9 mouse cellular contexts compared by ENCODE assay signal in the genomic region with DNA sequence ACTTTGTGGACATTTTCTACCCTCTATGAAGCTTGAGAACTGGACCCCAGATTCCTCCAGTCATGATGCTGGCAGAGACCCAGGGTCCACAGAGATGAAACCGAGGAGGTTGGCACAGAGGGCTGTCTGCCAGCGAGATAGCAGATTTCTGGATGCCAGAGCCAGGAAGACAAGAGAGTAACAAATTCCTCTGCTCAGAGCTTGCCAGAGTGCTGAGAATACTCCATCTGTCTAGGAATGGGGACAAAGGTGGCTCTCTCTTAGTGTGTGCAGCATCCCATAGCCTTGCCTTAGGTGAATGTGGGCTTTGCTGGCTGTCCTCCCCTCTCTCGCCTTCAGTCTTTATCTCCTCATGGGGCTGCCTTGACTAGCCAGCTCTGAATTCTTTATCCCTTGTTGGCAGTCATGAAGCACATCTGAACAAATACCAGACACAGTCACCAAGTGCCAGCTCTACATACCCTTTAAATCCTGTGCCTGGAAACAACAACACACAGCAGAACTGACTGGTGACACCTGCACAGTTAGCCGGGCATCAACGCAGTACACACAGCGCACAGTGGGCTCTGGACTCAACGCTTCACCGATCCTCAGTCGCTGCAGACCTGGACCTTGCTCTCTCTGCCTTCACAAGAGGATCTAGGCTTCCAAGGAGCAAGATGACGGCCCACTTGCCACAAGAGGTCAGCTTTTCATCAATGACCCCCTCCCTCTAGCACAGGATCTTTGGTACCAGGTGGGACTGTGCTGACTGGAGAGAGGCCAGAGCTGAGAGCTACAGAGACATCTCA. TPM values are rescaled to one million over a fixed set of nuclear protein-coding genes. Genes with fewer than 3 reads are reported as not detected.
DNase-seq lines count a peak whose midpoint lies in the region; ATAC-seq and TF ChIP-seq lines count a peak whose summit lies in the region.
"Had no signal": no experiment of that assay in that cellular context is flagged by ENCODE, and none has a peak within 500 bp of the region (broad histone marks: within the 10 kb centered on the region; RNA-seq: fewer than 3 reads in every experiment).

A gene (plus strand): TSS at position 260 of the 791 bp plus-strand sequence.

- H3K9ac ChIP-seq in liver, postnatal 0 days (replicated peaks) = no peak within 1 kb of the TSS
- no peak within 1 kb of the TSS for H3K9ac ChIP-seq in neural tube, embryonic 15.5 days (replicated peaks)
- H3K9ac ChIP-seq: liver, embryonic 15.5 days had no signal

- TF ChIP-seq CTCF in gastrocnemius, adult 2 months (IDR thresholded peaks at IDR 0.05) = no peak
- TF ChIP-seq CTCF in liver, postnatal 0 days (IDR thresholded peaks at IDR 0.05; ENCODE audit: low read depth) = no peak

- H3K27me3 ChIP-seq in heart, embryonic 10.5 days (ENCODE audit: insufficient read depth, poor library complexity, severe bottlenecking) = no peaks in the 10 kb centered on the region
- peaks cover 2% of the 10 kb centered on the region; the same call in 1 of the 2 replicates for H3K27me3 ChIP-seq in liver, postnatal 0 days (ENCODE audit: insufficient read depth, low read length)
- no peaks in the 10 kb centered on the region for H3K27me3 ChIP-seq in neural tube, embryonic 15.5 days (replicated peaks)
- H3K27me3 ChIP-seq: liver, embryonic 15.5 days had no signal

- H3K4me2 ChIP-seq in liver, postnatal 0 days (ENCODE audit: low read depth, low read length) = no peak within 1 kb of the TSS
- no peak within 1 kb of the TSS for H3K4me2 ChIP-seq in neural tube, embryonic 15.5 days
- H3K4me2 ChIP-seq: liver, embryonic 15.5 days had no signal

- DNase-seq in adipocyte (ENCODE audit: low spot score) = peak; percentile 40
- peak; percentile 63 for DNase-seq in adrenal gland, postnatal 25 days
- DNase-seq in heart, embryonic 10.5 days (ENCODE audit: low spot score) = peak; percentile 69
- peak; percentile 37 to 45 for DNase-seq in layer of hippocampus, adult 8-10 months (ENCODE audit: low spot score in 2 of 2)
- DNase-seq in gastrocnemius, adult 2 months = no peak
- DNase-seq in liver, postnatal 0 days = no peak

- H3K9me3 ChIP-seq in heart, embryonic 10.5 days = no peaks in the 10 kb centered on the region
- no peaks in the 10 kb centered on the region for H3K9me3 ChIP-seq in liver, postnatal 0 days (ENCODE audit: low read length)
- H3K9me3 ChIP-seq in neural tube, embryonic 15.5 days (replicated peaks) = no peaks in the 10 kb centered on the region
- H3K9me3 ChIP-seq: liver, embryonic 15.5 days had no signal

- peaks cover 19% of the 10 kb centered on the region for H3K4me1 ChIP-seq in heart, embryonic 10.5 days
- H3K4me1 ChIP-seq in liver, postnatal 0 days (ENCODE audit: insufficient read depth) = no peaks in the 10 kb centered on the region
- no peaks in the 10 kb centered on the region for H3K4me1 ChIP-seq in neural tube, embryonic 15.5 days
- H3K4me1 ChIP-seq: liver, embryonic 15.5 days had no signal

- no peak for TF ChIP-seq EP300 in liver, postnatal 0 days (IDR thresholded peaks at IDR 0.05; ENCODE audit: low read depth)

- no peak within 1 kb of the TSS for H3K4me3 ChIP-seq in heart, embryonic 10.5 days
- no peak within 1 kb of the TSS for H3K4me3 ChIP-seq in gastrocnemius, adult 2 months
- H3K4me3 ChIP-seq in liver, postnatal 0 days (ENCODE audit: low read depth, low read length) = no peak within 1 kb of the TSS
- no peak within 1 kb of the TSS for H3K4me3 ChIP-seq in neural tube, embryonic 15.5 days (replicated peaks)
- H3K4me3 ChIP-seq: liver, embryonic 15.5 days had no signal

- no peaks in the 10 kb centered on the region for H3K36me3 ChIP-seq in heart, embryonic 10.5 days
- H3K36me3 ChIP-seq in liver, postnatal 0 days (replicated peaks; ENCODE audit: insufficient read depth, low read length) = 0 out of 2 replicates have a peak, but pooled peaks cover 2% of the 10 kb centered on the region
- no peaks in the 10 kb centered on the region for H3K36me3 ChIP-seq in neural tube, embryonic 15.5 days
- H3K36me3 ChIP-seq: liver, embryonic 15.5 days had no signal

- H3K27ac ChIP-seq in heart, embryonic 10.5 days = no peak within 1 kb of the TSS
- no peak within 1 kb of the TSS for H3K27ac ChIP-seq in gastrocnemius, adult 2 months
- H3K27ac ChIP-seq in liver, postnatal 0 days (ENCODE audit: low read depth) = no peak within 1 kb of the TSS
- no peak within 1 kb of the TSS for H3K27ac ChIP-seq in neural tube, embryonic 15.5 days (replicated peaks)
- H3K27ac ChIP-seq: liver, embryonic 15.5 days had no signal

- intact Hi-C loops in gastrocnemius, adult 2 months (cut with DNase I) = no loop called here

- no peak for ATAC-seq in erythroid progenitor cell, adult 5-6 weeks (replicated peaks; ENCODE audit: low FRiP score, poor library complexity, severe bottlenecking)
- no peak for ATAC-seq in liver, postnatal 0 days
- no peak for ATAC-seq in neural tube, embryonic 15.5 days (ENCODE audit: low FRiP score)

- 73% methylated on average over 10 of the region's 10 CpGs for WGBS in heart, embryonic 10.5 days
- WGBS in liver, postnatal 0 days (ENCODE audit: insufficient replicate concordance) = 78% methylated on average over 10 of the region's 10 CpGs
- WGBS in neural tube, embryonic 15.5 days = 81% methylated on average over 10 of the region's 10 CpGs

RNA-seq across cellular contexts. Expression of the gene that starts here (rescaled TPM):
- 5.5 and 6.4 TPM in 2 replicates for total RNA-seq in adrenal gland, postnatal 25 days (2021)
- polyA plus RNA-seq in heart, embryonic 10.5 days (2016; fragmentation: Nextera tagmentation; extraction: Ambion mirVana) = 0.06 and 0.16 TPM in 2 replicates
- total RNA-seq in layer of hippocampus, adult 8-10 months (2022) = 1 to 10 TPM; 2.3 to 3.0 (median 2.7) TPM
- total RNA-seq in erythroid progenitor cell, adult 5-6 weeks (2015; ENCODE audit: low replicate concordance) = not detected in 2 replicates
- 2.1 TPM in 1 of 2 replicates, not detected in the other for total RNA-seq in erythroid progenitor cell, adult 5-6 weeks (2017; ENCODE audit: low replicate concordance)
- under 1 TPM in 1 of 2 experiments, not detected in 1; 0.13 TPM for total RNA-seq in gastrocnemius, adult 2 months (2021)
- not detected in 2 replicates for polyA plus RNA-seq in liver, postnatal 0 days (2015; fragmentation: Nextera tagmentation; extraction: Ambion mirVana)
- 0.09 and 0.15 TPM in 2 replicates for polyA plus RNA-seq in neural tube, embryonic 15.5 days (2015; fragmentation: Nextera tagmentation; extraction: Ambion mirVana)
- polyA plus RNA-seq: liver, embryonic 15.5 days had no signal

Comparison
In these comparisons a context has a peak if more than half of its experiments do, and no peak if none do; other contexts are left out.
1. Peak in DNase-seq in heart, embryonic 10.5 days; RNA of the gene not detected or under 1 TPM.
2. DNase-seq: peak in adipocyte (single experiment), adrenal gland, postnatal 25 days (single experiment) and layer of hippocampus, adult 8-10 months (2 of 2); none in gastrocnemius, adult 2 months (single experiment) and liver, postnatal 0 days (single experiment).